Mouse (Mus musculus) adrenal gland, postnatal 4 days (tissue): ENCODE results near the gene Trarg1. TPM values are rescaled to one million over a fixed set of nuclear protein-coding genes. Genes with fewer than 3 reads are reported as not detected.

Experiments used
- DNase-seq, 2 experiments: peaks; one replicate each; pipeline ENCODE4 v3.0.0; 2021 to 2022; ENCODE audit warnings: low spot score in 2 of 2, mixed read lengths in 2 of 2
- total RNA-seq, 2 experiments: library from RNA; stranded (reverse); gene quantifications; 2 replicates each; pipeline ENCODE4 v1.2.3; 2021

Gene Trarg1
- total RNA-seq, 2 experiments from 2014 or later = 16.4 to 27.0 TPM

DNA sequence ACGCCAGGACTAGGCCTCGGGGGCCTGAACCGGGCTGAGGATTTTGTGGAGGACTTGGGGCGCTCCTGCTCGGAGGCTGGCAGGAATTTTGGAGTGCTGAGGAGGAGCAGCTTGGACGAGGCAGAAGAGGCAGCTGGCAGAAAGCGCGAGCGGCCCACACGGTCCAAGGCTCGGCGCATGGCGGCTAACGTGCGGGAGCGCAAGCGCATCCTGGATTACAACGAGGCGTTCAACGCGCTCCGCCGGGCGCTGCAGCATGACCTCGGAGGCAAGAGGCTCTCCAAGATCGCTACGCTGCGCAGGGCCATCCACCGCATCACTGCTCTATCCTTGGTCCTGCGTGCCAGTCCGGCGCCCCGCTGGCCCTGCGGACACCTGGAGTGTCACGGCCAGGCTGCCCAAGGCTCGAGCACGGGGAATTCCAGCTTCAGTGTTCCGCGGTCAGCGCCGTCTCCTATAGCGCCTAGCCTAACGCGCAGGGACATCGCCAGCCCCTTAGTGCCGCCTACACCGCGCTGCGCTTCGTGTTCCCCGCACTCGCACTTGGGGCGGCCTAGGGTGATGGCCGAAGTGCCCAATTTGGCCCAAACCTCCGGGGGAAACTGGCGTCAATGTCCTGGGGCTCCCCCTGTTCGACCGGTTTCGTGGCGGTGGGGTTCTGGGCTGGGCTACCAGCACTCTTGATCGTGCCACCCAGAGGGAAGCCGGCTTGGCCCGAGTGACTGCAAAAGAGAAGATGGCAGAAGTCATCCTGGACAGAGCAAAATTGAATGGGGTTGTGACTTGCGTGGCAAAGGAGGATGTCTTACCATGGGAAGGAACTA is 6.8 kb upstream of the Trarg1 start:
- DNase-seq = no peak

DNA sequence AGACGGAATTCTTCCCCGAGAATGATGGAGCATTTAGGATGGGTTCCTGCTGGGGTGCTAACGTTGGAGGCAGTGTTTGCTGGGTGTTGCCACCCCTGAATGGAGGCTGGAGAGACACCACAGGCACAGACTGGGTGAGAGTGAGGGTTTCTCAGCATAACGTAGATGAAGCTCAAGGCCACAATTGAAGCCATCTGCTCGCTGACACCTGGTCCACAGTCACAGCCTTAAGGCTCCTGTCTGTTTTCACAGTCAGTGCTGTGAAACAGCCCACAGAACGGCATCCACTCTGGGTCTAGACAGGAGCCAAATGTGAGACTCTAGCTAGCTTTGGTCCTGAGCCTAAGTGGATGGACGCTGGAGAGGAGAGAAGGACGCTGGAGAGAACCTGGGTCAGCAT is 5.4 kb upstream of the Trarg1 start:
- DNase-seq = no peak

DNA sequence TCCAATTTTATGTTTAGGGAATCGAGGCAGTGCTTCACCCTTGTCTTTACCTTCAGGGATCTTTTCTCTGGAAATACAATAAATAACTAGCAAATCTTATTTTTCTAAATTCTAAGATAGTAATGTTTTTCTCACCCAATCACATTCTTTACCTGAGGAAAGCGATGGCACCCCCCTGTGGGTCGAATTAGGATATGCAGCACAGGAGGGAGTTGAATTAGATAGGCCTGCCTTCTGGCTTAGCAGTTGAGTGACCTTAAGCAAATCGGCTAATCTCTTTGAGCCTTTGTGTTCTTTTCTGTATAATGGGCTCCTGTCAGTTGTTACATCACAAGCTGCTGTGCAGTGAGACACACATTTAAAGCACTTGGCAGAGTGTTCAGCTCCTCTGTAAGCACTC is 4.9 kb upstream of the Trarg1 start:
- no peak for DNase-seq

DNA sequence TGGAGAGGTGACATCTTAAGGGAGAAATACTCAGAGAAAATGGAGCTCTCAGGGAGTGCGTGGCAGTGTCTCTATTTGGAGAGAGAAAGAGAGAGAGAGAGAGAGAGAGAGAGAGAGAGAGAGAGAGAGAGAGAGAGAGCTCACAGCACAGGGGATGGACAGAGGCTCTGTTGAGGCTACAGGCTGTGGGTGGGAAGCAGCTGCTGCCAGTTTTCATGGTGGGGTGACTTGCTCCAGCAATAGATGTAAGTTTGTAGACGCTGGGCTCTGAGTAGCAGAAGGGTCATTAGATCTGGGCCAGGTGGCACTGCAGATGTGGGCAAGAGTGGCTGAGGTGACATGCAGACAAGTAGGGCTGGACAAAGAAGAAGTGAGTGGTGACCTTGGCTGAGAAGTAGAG is 6.0 kb downstream of the Trarg1 start:
- DNase-seq = no peak

DNA sequence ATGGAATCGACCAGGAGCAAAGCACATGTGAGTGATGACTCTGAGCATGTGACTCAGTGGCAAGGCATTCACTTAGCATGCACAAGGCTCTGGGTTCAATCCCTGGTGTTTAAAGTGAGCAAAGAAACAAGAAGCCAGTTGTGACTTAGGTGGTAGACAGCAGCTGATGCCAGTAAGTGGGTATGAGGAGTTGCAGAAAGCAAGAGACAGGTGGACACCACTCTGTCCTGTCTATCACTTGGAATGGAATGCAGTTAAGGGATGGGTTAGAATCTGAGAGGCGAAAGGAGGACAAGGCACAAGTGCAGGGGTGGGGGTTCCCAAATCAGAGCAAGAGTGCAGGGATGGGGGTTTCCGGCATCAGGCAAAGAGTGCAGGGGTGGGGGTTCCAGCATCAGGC is 12.5 kb downstream of the Trarg1 start:
- no peak for DNase-seq

DNA sequence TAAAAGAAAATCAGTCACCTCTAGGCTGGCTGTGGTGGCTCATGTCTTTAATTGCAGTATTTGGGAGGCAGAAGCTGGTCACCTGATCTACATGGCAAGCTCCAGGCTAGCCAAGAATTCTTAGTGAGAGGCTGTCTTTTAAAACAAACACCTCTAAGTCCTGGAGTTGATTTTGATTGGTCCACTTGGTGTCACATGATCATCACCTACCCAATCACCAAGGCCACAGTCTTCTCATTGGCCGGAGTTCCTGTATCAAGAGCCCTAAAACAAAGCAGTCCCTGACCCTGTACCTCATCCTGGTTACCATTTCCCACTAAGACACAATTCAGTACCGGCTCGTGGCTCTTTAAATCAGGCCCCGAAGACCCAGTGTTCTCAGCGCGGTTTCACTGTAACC is 16.2 kb downstream of the Trarg1 start:
- DNase-seq = no peak

DNA sequence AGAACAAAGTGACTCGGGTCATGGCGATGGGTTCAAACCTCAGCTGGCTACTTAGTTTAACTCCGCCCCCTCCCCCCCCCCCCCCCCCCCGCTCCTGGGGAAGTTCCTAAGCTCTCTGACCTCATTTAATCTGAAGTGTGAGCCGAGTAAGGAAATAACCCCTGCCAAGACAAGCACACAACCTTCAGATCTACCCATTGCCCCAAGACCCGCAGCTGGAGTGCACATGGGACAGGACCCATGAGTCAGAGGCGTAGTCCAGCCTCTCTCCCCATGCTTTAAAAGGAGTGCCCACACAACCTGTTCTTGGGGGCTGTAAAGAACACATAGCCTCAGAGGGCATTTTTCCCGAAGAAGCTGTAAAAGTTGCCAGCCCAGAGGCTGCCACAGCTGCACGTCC is 20.0 kb downstream of the Trarg1 start:
- DNase-seq = no peak

DNA sequence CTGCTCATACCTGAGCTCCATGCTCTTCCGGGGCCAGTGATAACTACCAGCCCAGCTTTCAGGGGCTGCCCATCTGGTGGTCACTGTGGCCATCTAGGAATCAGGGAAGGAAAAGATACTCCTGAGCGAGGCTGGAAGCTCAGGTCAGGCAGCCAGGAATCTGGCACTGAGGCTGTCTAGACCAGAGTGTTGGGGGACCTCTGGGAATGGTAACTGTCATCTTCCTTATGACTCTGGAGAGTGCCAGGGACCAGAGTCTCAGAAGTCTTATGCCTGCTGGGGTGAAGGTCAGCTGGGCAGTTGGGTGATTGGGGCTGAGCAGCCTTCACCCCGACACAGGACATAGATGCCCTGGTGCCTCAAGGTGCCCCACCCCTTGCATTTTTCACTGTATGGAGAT is 28.0 kb downstream of the Trarg1 start:
- no peak for DNase-seq

DNA sequence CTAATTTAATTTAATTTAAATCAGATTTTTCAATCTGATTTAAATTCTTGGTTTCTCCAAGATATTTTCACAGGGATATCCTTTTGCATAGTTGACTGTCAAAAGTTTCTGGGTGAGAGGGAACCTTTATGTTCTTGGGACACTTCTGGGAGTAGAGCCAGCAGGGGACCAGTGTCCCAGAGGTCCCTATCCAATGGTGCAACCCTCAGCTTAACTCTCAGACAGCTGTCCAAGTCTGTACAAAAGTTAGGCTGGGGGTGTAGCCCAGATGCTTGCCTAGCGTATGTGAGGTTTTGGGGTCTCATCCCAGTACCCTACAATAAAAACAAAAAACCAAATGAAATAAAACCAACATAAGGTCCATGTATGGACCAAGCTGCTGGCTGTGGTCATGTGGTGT is 28.5 kb downstream of the Trarg1 start:
- DNase-seq = no peak

DNA sequence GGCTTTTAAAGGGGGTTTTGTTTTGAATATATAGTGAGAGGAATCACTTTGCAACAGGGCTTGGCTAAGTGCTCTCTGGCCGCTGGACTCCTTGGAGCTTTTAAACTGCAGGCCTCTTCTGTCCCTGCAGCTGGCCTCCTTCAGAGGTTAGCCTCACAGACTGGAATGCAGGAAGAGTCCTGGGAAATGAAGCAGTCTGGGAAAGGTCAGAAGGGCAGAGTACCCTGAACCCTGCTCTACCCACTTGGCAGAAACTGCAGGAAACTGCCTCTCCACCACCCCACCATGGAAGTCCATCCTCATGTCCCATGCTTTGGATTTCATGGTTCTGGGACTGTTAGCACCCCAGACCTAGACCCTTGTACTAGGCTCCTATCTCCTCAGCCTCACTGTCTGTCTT is 29.3 kb downstream of the Trarg1 start:
- DNase-seq = no peak

DNA sequence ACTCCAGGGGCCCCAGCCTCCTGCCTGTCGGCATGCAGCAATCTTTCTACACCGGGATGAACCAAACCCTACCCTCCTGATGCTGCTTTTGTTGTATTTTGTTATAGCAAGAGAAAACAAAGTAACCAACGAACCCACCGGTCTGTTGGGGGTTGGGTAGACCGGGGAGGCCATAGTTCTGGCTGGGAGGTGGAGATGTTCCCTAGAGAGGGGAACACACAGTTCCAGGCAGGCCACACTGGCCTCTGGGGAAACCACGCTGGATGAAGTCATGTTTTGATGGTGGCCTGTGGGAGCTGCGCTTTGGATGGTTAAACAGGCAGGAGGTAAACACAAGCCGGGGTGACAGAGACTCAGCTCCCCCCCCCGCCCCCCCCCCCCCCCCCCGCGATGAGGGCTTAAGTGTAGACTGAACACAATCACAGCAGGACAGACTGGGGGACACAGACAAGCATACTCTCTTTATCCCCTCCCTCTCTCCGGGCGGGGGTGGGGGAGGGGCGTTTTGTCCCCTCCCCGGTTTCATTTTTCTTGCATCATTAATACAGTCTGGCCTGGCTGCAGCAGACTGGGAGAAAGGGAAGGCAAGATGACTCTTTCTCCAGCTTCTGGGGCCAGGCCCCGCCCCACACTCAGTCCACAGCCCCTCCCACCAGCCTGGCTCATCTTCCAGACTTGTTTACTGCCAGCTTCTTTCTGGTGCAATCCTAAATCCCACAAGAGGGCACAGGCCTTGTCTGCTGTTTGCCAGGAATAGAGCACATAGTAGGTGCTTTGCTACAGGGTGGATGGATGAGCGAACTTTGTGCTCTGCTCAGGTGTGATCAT is 30.2 kb downstream of the Trarg1 start:
- peak in 1 of 2 experiments; percentile 15 for DNase-seq

DNA sequence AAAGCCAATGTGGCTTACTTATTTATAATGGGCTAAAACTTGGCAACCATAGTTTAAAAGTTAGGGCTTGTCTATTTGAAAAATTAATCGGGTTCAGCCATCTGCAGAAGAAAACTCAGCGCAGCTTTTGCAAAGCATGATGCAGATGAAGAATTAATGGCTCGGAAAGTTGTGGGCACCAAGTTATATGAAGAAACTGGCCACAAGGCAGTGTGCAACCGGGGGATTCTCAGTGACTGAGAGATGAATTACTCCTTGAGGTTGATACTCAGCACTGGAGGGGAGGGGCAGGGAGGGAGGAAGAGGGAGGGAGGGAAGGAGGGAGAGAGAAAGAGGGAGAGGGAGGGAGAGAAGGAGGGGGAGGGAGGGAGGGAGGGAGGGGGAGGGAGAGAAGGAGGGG is 37.4 kb downstream of the Trarg1 start:
- no peak for DNase-seq

DNA sequence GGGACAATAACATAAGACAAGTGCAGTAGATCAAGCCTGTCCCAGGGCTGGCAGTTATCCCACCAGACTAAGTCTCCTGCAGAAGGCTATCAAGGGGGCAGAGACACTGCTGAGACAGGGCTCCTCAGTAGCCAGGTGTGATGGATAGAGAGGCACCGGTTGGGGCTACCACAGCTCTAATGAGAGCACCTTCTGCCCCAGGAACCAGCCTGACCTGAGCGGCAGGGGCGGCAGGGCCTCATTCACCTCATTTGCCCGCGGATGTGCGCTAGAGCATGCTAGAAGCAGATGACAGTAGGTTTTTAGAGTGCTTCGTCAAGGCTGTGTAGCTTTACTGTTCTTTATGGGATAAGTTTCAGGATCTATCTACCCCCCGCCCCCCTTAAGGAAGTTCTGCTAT is 44.3 kb downstream of the Trarg1 start:
- no peak for DNase-seq

DNA sequence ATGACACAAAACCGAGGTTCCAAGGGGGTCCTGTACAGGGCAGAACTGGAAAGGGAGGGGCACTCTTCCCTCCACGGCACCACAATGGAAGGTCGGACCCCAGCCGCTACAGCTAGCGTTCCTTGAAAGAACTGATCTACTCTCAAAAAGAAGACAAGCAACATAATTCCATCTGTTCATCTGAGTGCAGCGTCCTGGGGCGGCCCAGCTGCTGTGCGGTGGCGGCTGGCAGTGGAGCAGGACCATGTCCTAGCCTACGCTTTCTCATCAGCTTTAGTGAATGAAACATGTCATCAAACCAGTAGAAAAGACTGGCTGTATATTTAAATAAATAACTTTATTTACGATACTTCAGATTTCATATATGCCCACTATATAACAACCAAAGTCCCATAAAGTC is 48.5 kb downstream of the Trarg1 start:
- no peak for DNase-seq

DNA sequence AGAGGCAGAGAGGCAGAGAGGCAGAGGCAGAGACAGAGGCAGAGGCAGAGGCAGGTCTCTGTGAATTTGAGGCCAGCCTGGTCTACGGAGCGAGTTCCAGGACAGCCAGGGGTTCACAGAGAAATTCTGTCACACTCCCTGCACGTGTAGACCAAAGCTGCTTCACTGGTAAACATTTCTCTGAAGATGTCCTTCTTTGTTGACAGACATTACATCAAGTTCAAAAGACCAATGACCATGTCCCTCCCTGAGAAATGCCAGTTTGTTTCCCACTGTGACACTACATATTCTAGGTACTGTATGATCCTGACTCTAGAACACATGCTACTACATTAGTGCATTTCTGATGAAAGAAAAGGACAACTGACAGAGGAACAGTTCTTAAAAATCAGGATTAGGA is 51.0 kb downstream of the Trarg1 start:
- no peak for DNase-seq

DNA sequence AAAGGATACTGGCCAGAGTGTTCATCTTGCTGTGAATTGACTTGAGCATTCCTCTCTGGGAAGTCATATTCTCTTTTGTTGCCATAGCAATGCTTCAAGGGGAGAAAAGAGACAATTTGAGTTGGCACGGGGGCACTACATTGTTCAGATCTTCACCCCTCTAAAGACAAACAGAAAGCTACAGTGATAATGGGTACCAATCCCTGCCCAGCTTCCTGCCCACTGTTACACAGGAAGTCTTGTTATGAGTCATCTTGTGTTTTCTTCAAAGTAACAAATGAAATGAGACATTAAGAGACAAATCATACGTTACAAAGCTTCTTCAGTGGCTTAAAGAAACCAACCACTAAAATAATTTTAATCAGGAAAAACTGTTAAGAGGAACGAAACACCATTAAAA is 55.0 kb downstream of the Trarg1 start:
- no peak for DNase-seq

DNA sequence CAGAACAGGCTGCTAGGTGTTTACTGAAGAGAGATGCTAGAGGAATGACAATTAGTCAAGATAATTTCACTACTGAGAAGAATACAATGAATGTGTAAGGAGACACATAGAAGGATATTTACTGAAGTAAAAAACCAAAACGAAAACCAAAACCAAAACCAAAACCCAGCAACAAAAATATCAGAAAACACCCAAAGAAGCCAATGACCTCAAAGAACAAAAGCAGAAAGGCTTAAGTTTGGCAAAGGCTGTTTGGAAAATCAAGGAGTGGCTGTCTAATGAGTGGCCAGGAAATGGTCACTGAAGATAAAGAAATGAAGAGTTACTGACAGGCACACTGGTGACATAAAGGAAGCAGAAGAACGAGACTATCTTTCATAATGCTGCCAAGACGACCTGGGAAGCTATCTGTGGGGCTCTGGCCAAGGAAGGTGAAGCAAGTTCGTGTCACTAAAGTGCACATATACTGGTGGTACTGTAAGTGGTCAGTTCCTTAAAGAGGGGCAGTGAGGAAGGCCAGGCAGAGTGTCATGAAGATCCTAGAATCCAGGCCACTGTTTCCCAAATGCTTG is 56.2 kb downstream of the Trarg1 start:
- no peak for DNase-seq

DNA sequence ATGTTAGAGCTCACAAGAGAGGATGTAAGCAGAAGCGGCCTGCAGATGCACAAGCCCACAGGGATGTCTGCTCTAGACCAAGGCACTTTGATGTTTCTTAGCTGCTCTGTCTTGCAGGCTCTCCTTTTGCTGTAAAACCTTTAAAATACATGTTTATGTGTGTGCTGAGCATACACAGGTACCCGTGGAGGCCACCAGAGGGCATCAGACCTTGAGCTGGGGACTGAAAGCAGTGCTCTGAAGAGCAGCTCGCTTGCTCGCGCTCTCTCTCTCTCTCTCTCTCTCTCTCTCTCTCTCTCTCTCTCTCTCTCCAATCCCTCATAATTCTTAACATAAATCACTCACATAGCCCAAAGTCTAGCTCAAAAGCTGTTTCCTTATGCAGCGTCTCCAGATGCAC is 59.5 kb downstream of the Trarg1 start:
- no peak for DNase-seq

DNA sequence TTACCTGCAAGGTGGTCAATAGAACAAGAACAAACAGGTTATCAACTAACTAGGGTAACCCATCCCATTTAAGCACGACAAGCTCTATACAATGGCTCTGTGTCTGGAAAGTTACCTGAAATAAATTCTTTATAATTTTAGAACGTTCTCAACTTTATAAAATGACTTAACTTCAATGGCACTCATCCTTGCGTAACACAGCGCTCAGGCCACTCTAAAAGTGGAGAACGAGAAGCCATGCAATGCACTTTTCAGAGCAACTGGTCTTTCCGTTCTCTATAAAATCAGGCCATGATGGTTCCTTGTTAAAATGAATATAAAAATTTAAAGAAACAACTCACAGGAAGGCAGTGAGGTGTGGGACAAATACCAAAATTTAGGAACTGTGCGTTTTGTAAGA is 62.9 kb downstream of the Trarg1 start:
- DNase-seq = no peak

DNA sequence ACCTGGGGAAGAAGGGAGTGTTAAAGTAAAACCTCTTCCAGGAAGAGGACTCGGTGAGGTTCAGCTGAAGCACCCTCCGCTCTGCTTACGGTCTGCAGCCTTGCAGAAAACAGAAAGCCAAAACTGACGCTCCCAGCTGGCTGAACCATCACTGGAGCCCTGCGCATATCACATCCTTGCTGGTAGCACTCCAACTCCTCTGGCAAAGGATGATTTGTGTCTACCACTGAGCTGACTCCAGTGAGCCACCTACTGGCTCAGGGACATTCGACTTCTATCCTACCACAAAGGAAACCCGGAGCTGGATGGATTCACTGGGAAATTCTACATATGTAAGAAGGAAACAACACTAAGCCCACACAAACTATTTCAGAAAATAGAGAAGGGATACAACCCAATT is 64.9 kb downstream of the Trarg1 start:
- DNase-seq = no peak

DNA sequence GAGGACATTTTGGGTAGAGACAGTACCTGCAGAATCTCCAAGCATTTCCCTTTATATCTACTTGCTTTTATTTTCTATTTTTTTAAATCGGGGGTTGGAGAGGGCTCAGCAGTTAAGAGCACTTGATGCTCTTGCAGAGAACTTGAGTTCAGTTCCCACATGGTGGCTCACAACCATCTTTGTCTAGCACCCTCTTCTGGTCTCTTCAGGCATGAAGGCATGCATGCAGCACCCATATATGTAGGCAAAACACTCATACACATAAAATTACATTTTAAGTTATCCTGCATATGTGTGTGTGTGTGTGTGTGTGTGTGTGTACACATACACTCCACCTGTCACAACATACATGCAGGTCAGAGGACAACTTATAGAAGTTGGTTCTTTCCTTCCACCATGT is 66.3 kb downstream of the Trarg1 start:
- no peak for DNase-seq
